23 mouse cellular contexts compared by ENCODE assay signal in genomic region chr1:136893162-136893561, GRCm38 (mm10).
"Had no signal": no experiment of that assay in that cellular context is flagged by ENCODE, and none has a peak within 500 bp of the region (broad histone marks: within the 10 kb centered on the region; RNA-seq: fewer than 3 reads in every experiment).

No protein-coding gene starts in this region.

- H3K27me3 ChIP-seq: liver, embryonic 15.5 days; lung, embryonic 15.5 days; midbrain, embryonic 12.5 days; neural tube, embryonic 13.5 days; neural tube, embryonic 15.5 days had no signal

- H3K9me3 ChIP-seq: liver, embryonic 15.5 days; lung, embryonic 15.5 days; midbrain, embryonic 10.5 days; midbrain, embryonic 12.5 days; neural tube, embryonic 13.5 days; neural tube, embryonic 15.5 days had no signal

- ATAC-seq: liver, postnatal 0 days; lung, postnatal 0 days; midbrain, embryonic 16.5 days had no signal

- H3K36me3 ChIP-seq: liver, embryonic 15.5 days; lung, embryonic 15.5 days; midbrain, embryonic 10.5 days; midbrain, embryonic 12.5 days; neural tube, embryonic 13.5 days; neural tube, embryonic 15.5 days had no signal

- H3K4me2 ChIP-seq: liver, embryonic 15.5 days; lung, embryonic 15.5 days; midbrain, embryonic 12.5 days; neural tube, embryonic 13.5 days; neural tube, embryonic 15.5 days had no signal

- H3K4me3 ChIP-seq: liver, embryonic 15.5 days; lung, embryonic 15.5 days; midbrain, embryonic 10.5 days; midbrain, embryonic 12.5 days; myocyte; neural tube, embryonic 13.5 days; neural tube, embryonic 15.5 days had no signal

- H3K27ac ChIP-seq: liver, embryonic 15.5 days; lung, embryonic 15.5 days; macrophage; midbrain, embryonic 10.5 days; midbrain, embryonic 12.5 days; neural tube, embryonic 13.5 days; neural tube, embryonic 15.5 days had no signal

- DNase-seq: liver, postnatal 0 days; lung, adult 2 months; lung, postnatal 14 days; lung, postnatal 36 days; midbrain, embryonic 14.5 days; retina, postnatal 1 day; right cerebral cortex, adult 18-20 months; right cerebral cortex, postnatal 25 days; right cerebral cortex, postnatal 4 days; spleen, adult 18-20 months; thymus, adult 2 months; thymus, postnatal 25 days; thymus, postnatal 4 days had no signal

- H3K9ac ChIP-seq: liver, embryonic 15.5 days; liver, postnatal 0 days; lung, embryonic 15.5 days; midbrain, embryonic 12.5 days; neural tube, embryonic 13.5 days; neural tube, embryonic 15.5 days had no signal
